Comparison of ENCODE assay signal across 22 mouse cellular contexts in genomic region chr3:106906668-106907067, GRCm38 (mm10).
"Had no signal": no experiment of that assay in that cellular context is flagged by ENCODE, and none has a peak within 500 bp of the region (broad histone marks: within the 10 kb centered on the region; RNA-seq: fewer than 3 reads in every experiment).

No protein-coding gene starts in this region.

- ATAC-seq: forebrain, embryonic 13.5 days; forebrain, embryonic 14.5 days; forebrain, embryonic 15.5 days; forebrain, embryonic 16.5 days; forebrain, postnatal 0 days had no signal

- DNase-seq: cerebellum, adult 2 months; cerebellum, adult 8-10 months; cerebellum, adult 9-10 months; cerebellum, adult 9-11 months; cerebellum, postnatal 10 days; cerebellum, postnatal 14 days; cerebellum, postnatal 25 days; cerebellum, postnatal 36 days; embryo, embryonic 11 days; forebrain, postnatal 0 days; gastrocnemius, adult 2 months; gastrocnemius, postnatal 10 days; gastrocnemius, postnatal 14 days; gastrocnemius, postnatal 25 days; gastrocnemius, postnatal 36 days; heart, adult 11 months; heart, adult 18-20 months; heart, adult 2 months had no signal
